Mouse (Mus musculus): ENCODE data around the gene Fgfr2. TPM values are rescaled to one million over a fixed set of nuclear protein-coding genes. Genes with fewer than 3 reads are reported as not detected.

Gene Fgfr2
- polyA plus RNA-seq, 1 experiment from 2014 or later = 11.2 TPM

DNA sequence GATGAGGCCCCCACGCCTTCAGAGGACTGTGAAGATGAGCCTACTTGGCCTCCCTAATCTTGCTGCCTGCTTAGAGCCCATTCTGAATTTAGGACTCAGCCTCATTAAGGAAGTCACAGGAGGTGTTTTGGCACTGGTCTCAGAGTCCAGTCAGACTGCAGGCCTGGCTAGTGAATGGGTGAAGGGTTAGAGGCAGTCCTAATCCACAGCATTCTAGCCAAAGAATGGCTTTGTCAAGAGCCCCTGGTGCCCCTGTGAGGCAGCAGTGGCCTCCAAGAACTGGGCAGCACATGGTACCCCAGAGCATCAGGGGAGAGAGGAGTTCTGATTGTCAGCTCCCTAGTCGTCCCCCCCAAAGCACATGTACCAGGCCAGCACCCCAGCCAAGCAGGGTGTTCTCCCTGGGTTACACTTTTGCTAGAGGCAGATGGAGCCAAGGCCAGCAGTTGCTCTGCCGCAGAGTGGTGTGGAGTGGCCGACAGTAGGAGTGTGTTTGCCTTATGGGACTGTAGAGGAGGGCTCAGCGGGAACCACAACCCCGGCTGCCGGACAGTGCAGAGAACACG, 418.8 kb downstream of the Fgfr2 start:
- Histone ChIP-seq H3K36me3 (replicated peaks; ENCODE audit: insufficient read depth, low read length) (no peaks in the 10 kb centered on the region), H3K9ac (replicated peaks) (no peak overlapping the region), H3K27me3 (ENCODE audit: insufficient read depth, low read length) (no peaks in the 10 kb centered on the region), H3K4me2 (ENCODE audit: low read depth, low read length) (no peak overlapping the region), H3K9me3 (ENCODE audit: low read length) (no peaks in the 10 kb centered on the region), H3K4me1 (ENCODE audit: insufficient read depth) (peaks cover 2% of the 10 kb centered on the region; the same call in 1 of the 2 replicates), H3K27ac (ENCODE audit: low read depth) (no peak overlapping the region), H3K4me3 (ENCODE audit: low read depth, low read length) (no peak overlapping the region)
- DNase-seq (no peak), ATAC-seq (no peak)
- 86% methylated on average over 8 of the region's 8 CpGs for WGBS (ENCODE audit: insufficient replicate concordance)
- TF ChIP-seq EP300 (IDR thresholded peaks at IDR 0.05; ENCODE audit: low read depth) (no peak), CTCF (IDR thresholded peaks at IDR 0.05; ENCODE audit: low read depth) (no peak)

DNA sequence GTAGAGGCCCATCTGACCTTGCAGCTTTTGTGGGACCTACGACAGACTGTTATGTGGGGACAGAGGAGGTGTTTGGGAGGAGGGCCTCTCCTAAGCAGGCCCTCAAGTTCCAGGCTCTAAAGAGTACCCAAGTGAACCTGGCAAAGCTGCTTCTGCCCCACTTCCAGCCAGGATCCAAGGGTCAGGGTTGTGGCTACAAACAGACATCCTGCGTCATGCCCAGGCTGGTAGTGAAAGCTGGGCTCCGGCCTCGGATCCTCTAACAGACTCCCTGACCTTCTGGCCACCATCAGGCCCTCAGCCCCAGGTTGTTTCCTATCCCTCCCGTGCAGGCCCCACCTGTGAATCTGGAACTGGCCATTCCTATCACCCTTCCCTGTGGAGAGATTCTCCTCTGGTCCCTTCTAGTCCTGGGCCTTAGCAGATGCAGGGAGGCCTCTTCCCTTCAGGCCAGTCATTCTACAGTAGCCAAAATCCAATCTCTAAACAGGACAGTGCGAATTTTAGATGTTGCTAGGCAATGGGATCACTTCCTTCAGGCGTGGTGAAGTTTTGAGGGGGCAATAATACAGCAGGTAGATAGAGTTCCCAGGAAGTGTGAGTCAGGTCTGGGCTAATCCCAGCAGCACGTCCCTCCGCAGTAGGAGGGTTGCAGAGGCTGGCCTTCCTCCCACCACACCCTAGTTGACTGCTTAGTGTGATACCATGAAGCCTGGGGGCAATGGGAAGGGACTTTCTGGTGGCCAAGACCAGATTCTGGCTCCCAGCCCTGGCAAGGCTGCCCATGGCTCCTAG, 419.4 kb downstream of the Fgfr2 start:
- no peak overlapping the region for H3K9ac ChIP-seq (replicated peaks)
- H3K27me3 ChIP-seq (ENCODE audit: insufficient read depth, low read length) = no peaks in the 10 kb centered on the region
- WGBS (ENCODE audit: insufficient replicate concordance) = 72% methylated on average over 9 of the region's 9 CpGs
- H3K4me3 ChIP-seq (ENCODE audit: low read depth, low read length) = no peak overlapping the region
- peaks cover 2% of the 10 kb centered on the region; the same call in 1 of the 2 replicates for H3K4me1 ChIP-seq (ENCODE audit: insufficient read depth)
- no peaks in the 10 kb centered on the region for H3K36me3 ChIP-seq (replicated peaks; ENCODE audit: insufficient read depth, low read length)
- TF ChIP-seq EP300 (IDR thresholded peaks at IDR 0.05; ENCODE audit: low read depth) = no peak
- no peak for TF ChIP-seq CTCF (IDR thresholded peaks at IDR 0.05; ENCODE audit: low read depth)
- no peak overlapping the region for H3K4me2 ChIP-seq (ENCODE audit: low read depth, low read length)
- no peak for ATAC-seq
- H3K9me3 ChIP-seq (ENCODE audit: low read length) = no peaks in the 10 kb centered on the region
- no peak for DNase-seq
- no peak overlapping the region for H3K27ac ChIP-seq (ENCODE audit: low read depth)

DNA sequence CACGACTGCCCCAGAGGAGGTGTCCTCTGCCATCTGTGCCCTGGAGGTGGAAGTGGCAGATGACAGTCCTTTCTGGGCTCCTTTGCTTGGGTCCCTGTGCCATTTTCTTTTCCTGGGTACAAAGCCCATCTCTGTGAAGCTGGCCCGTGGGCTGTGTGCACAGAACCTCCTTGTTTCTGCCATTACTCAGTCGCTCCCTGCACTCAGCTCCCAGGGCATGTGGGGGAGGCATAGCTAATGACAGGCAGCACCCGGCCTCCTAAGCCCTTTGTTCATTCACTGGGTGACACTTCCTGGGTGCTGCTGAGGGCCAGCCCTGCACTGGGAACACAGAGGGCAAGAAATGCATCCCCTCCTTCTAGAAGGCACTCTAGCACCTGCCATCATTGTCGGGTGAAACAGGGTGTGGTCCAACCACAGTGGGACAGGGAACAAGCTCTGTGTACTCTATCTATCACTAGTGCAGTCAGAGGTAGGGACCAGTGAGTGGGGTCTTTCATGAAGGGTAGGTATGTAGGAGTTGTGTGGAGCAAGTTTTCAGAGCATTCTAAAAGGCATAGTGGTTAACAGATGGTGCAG, 420.6 kb downstream of the Fgfr2 start:
- Histone ChIP-seq H3K9me3 (ENCODE audit: low read length) (no peaks in the 10 kb centered on the region), H3K36me3 (replicated peaks; ENCODE audit: insufficient read depth, low read length) (no peaks in the 10 kb centered on the region), H3K27me3 (ENCODE audit: insufficient read depth, low read length) (no peaks in the 10 kb centered on the region), H3K4me3 (ENCODE audit: low read depth, low read length) (no peak overlapping the region), H3K4me1 (ENCODE audit: insufficient read depth) (peaks cover 2% of the 10 kb centered on the region; the same call in 1 of the 2 replicates), H3K9ac (replicated peaks) (no peak overlapping the region), H3K27ac (ENCODE audit: low read depth) (peak overlapping the region; percentile 22; the same call in 1 of the 2 replicates), H3K4me2 (ENCODE audit: low read depth, low read length) (no peak overlapping the region)
- no peak for TF ChIP-seq CTCF (IDR thresholded peaks at IDR 0.05; ENCODE audit: low read depth)
- TF ChIP-seq EP300 (IDR thresholded peaks at IDR 0.05; ENCODE audit: low read depth) = no peak
- 66% methylated on average over 5 of the region's 5 CpGs for WGBS (ENCODE audit: insufficient replicate concordance)
- no peak for DNase-seq
- no peak for ATAC-seq

DNA sequence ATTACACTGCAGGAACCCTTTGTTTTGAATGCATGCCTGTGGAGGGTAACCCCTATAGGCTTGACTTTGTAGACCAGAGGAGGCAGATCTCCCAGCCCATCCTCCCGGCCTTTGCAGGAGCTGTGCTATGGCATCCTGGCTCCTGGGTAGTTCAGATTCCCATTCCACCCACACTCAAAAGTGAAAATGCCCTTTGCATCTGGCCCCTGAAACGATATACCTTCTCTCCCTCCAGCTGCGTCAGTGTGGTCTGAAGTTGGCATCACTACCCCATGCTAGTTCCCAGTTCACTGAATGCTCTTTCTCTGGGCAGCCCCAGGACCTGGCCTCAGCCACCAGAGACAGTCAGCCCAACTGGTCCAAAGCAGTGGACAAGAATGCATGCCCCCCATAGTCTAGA, 421.1 kb downstream of the Fgfr2 start:
- TF ChIP-seq CTCF (IDR thresholded peaks at IDR 0.05; ENCODE audit: low read depth) (no peak), EP300 (IDR thresholded peaks at IDR 0.05; ENCODE audit: low read depth) (no peak)
- DNase-seq (no peak), ATAC-seq (no peak)
- Histone ChIP-seq H3K4me1 (ENCODE audit: insufficient read depth) (peaks cover 2% of the 10 kb centered on the region; the same call in 1 of the 2 replicates), H3K36me3 (replicated peaks; ENCODE audit: insufficient read depth, low read length) (no peaks in the 10 kb centered on the region), H3K4me3 (ENCODE audit: low read depth, low read length) (no peak overlapping the region), H3K9ac (replicated peaks) (no peak overlapping the region), H3K27ac (ENCODE audit: low read depth) (peak overlapping the region; percentile 22; the same call in 1 of the 2 replicates), H3K27me3 (ENCODE audit: insufficient read depth, low read length) (no peaks in the 10 kb centered on the region), H3K9me3 (ENCODE audit: low read length) (no peaks in the 10 kb centered on the region), H3K4me2 (ENCODE audit: low read depth, low read length) (no peak overlapping the region)
- 77% methylated on average over 3 of the region's 3 CpGs for WGBS (ENCODE audit: insufficient replicate concordance)

DNA sequence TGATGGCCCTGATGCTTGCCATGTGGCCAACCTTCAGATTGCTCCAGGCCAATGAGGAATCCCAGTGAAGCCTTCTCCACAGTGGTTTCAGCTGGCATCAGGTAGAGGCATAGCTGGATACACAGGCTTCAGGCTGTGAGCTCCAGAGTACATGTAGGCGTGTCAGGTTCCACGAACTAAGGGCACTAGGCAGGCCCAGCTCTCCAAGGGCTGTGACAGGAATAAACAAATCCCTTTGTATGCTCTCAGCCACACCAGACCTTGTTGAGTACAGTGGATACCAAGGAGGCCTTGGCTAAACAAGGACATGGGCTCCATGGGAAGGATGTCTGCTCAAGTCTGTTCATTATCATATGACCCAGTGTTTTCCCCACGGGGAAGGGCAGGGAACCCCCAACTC, 421.7 kb downstream of the Fgfr2 start:
- ATAC-seq (no peak), DNase-seq (no peak)
- Histone ChIP-seq H3K9me3 (ENCODE audit: low read length) (no peaks in the 10 kb centered on the region), H3K27me3 (ENCODE audit: insufficient read depth, low read length) (no peaks in the 10 kb centered on the region), H3K36me3 (replicated peaks; ENCODE audit: insufficient read depth, low read length) (no peaks in the 10 kb centered on the region), H3K4me2 (ENCODE audit: low read depth, low read length) (no peak overlapping the region), H3K9ac (replicated peaks) (no peak overlapping the region), H3K27ac (ENCODE audit: low read depth) (no peak overlapping the region), H3K4me1 (ENCODE audit: insufficient read depth) (peaks cover 2% of the 10 kb centered on the region; the same call in 1 of the 2 replicates), H3K4me3 (ENCODE audit: low read depth, low read length) (no peak overlapping the region)
- WGBS (ENCODE audit: insufficient replicate concordance) = 80% methylated on average over 3 of the region's 3 CpGs
- no peak for TF ChIP-seq EP300 (IDR thresholded peaks at IDR 0.05; ENCODE audit: low read depth)
- no peak for TF ChIP-seq CTCF (IDR thresholded peaks at IDR 0.05; ENCODE audit: low read depth)

DNA sequence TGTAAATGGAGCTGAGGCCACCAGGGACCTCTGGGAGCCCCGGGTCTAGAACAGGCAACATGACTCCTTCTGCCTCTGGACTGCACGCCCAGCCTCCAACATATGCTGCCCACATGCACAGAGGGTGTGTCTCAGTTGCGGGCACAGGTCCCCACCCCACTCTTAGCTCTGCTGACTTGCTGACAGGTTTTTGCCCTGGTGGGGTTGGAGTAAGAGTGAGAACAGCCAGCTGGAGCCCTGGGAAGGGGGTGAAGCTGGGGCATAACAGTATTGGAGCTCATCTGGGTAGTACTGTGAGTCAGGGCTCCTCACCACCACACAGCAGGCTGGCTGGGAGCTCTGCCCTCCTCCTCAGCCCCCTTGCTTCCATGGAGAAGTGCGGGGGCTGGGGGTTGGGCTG, 423.0 kb downstream of the Fgfr2 start:
- ATAC-seq (peak; percentile 41; the same call in 1 of the 2 replicates), DNase-seq (peak; percentile 45)
- Histone ChIP-seq H3K27me3 (ENCODE audit: insufficient read depth, low read length) (no peaks in the 10 kb centered on the region), H3K4me1 (ENCODE audit: insufficient read depth) (peaks cover 2% of the 10 kb centered on the region; the same call in 1 of the 2 replicates), H3K9ac (replicated peaks) (no peak overlapping the region), H3K36me3 (replicated peaks; ENCODE audit: insufficient read depth, low read length) (no peaks in the 10 kb centered on the region), H3K9me3 (ENCODE audit: low read length) (no peaks in the 10 kb centered on the region), H3K4me3 (ENCODE audit: low read depth, low read length) (no peak overlapping the region), H3K4me2 (ENCODE audit: low read depth, low read length) (no peak overlapping the region), H3K27ac (ENCODE audit: low read depth) (peak overlapping the region; percentile 75)
- TF ChIP-seq CTCF (IDR thresholded peaks at IDR 0.05; ENCODE audit: low read depth) (no peak), EP300 (IDR thresholded peaks at IDR 0.05; ENCODE audit: low read depth) (no peak)
- 68% methylated on average over 4 of the region's 4 CpGs for WGBS (ENCODE audit: insufficient replicate concordance)

Data from liver, postnatal 0 days (tissue).